ENCODE assay signal across 8 mouse cellular contexts in genomic region chr7:13037366-13037765, GRCm38 (mm10). TPM values are rescaled to one million over a fixed set of nuclear protein-coding genes. Genes with fewer than 3 reads are reported as not detected.
A peak's percentile ranks its signal among the peaks of the same experiment; 100 is the strongest.
DNase-seq lines count a peak whose midpoint lies in the region; ATAC-seq and TF ChIP-seq lines count a peak whose summit lies in the region.

No protein-coding gene starts in this region.

- peak overlapping the region; percentile 100 for H3K27ac ChIP-seq in heart, embryonic 13.5 days (replicated peaks)
- peak overlapping the region; percentile 100 for H3K27ac ChIP-seq in bone marrow, adult 2 months (ENCODE audit: control insufficient read depth, insufficient read depth, low read depth, low read length, poor library complexity)
- H3K27ac ChIP-seq in hindbrain, embryonic 16.5 days (ENCODE audit: low read depth, low read length), result peak overlapping the region; percentile 100
- peak overlapping the region; percentile 99; the same call in 1 of the 2 replicates for H3K27ac ChIP-seq in neural tube, embryonic 12.5 days

- no peak for TF ChIP-seq CTCF in bone marrow, adult 2 months (IDR thresholded peaks at IDR 0.05; ENCODE audit: control insufficient read depth, insufficient read depth, low read length)

- TF ChIP-seq POLR2A in bone marrow, adult 2 months (IDR thresholded peaks at IDR 0.05; ENCODE audit: borderline replicate concordance, control insufficient read depth, low read depth, low read length), result no peak

- under 1% methylated on average over 31 of the region's 33 CpGs for WGBS in heart, embryonic 13.5 days
- under 1% methylated on average over 32 of the region's 33 CpGs for WGBS in bone marrow, adult 2 months
- WGBS in hindbrain, embryonic 16.5 days, result 0% methylated on average over 28 of the region's 33 CpGs
- WGBS in neural tube, embryonic 12.5 days, result under 1% methylated on average over 25 of the region's 33 CpGs

- intact Hi-C loops in left cerebral cortex, postnatal 10 days (cut with DNase I), result no loop called here

- peaks cover 46% of the 10 kb centered on the region for H3K4me1 ChIP-seq in heart, embryonic 13.5 days
- peaks cover 7% of the 10 kb centered on the region; the same call in 1 of the 2 replicates for H3K4me1 ChIP-seq in bone marrow, adult 2 months (ENCODE audit: control insufficient read depth, insufficient read depth, low read length)
- peaks cover 33% of the 10 kb centered on the region for H3K4me1 ChIP-seq in hindbrain, embryonic 16.5 days (ENCODE audit: control insufficient read depth, insufficient read depth, low read depth, low read length)
- H3K4me1 ChIP-seq in neural tube, embryonic 12.5 days, result peaks cover 36% of the 10 kb centered on the region

- no peak for DNase-seq in heart, adult 8-10 months (ENCODE audit: low spot score)
- DNase-seq in 3T3-L1 (ENCODE audit: low read depth, low spot score), result peak; percentile 35
- DNase-seq in gastrocnemius, adult 18-20 months (ENCODE audit: low spot score), result no peak
- no peak for DNase-seq in left cerebral cortex, postnatal 10 days (ENCODE audit: extremely low spot score in 1 of 2, low spot score in 2 of 2)

- H3K36me3 ChIP-seq in heart, embryonic 13.5 days, result peaks cover 38% of the 10 kb centered on the region
- H3K36me3 ChIP-seq in hindbrain, embryonic 16.5 days (ENCODE audit: control insufficient read depth, insufficient read depth, low read length), result peaks cover 21% of the 10 kb centered on the region
- H3K36me3 ChIP-seq in neural tube, embryonic 12.5 days, result peaks cover 23% of the 10 kb centered on the region

- H3K9ac ChIP-seq in heart, embryonic 13.5 days, result peak overlapping the region; percentile 99
- peak overlapping the region; percentile 96 for H3K9ac ChIP-seq in hindbrain, embryonic 16.5 days (ENCODE audit: low read depth, low read length)
- peak overlapping the region; percentile 93 for H3K9ac ChIP-seq in neural tube, embryonic 12.5 days

- H3K4me2 ChIP-seq in heart, embryonic 13.5 days, result peak overlapping the region; percentile 93
- H3K4me2 ChIP-seq in hindbrain, embryonic 16.5 days (ENCODE audit: low read length), result peak overlapping the region; percentile 92
- H3K4me2 ChIP-seq in neural tube, embryonic 12.5 days (replicated peaks), result peak overlapping the region; percentile 88

- ATAC-seq in heart, embryonic 13.5 days (ENCODE audit: extremely low read depth, insufficient number of reproducible peaks, low FRiP score, low TSS enrichment), result no peak
- no peak for ATAC-seq in hindbrain, embryonic 16.5 days
- no peak for ATAC-seq in neural tube, embryonic 12.5 days (ENCODE audit: low FRiP score, low read depth)

- no peaks in the 10 kb centered on the region for H3K9me3 ChIP-seq in heart, embryonic 13.5 days
- H3K9me3 ChIP-seq in hindbrain, embryonic 16.5 days (ENCODE audit: control insufficient read depth, low read length), result no peaks in the 10 kb centered on the region
- H3K9me3 ChIP-seq in neural tube, embryonic 12.5 days, result no peaks in the 10 kb centered on the region

- peak overlapping the region; percentile 87 for H3K4me3 ChIP-seq in heart, embryonic 13.5 days
- peak overlapping the region; percentile 79 for H3K4me3 ChIP-seq in bone marrow, adult 2 months (replicated peaks; ENCODE audit: control insufficient read depth, low read depth, low read length)
- peak overlapping the region; percentile 77 for H3K4me3 ChIP-seq in hindbrain, embryonic 16.5 days (ENCODE audit: low read length)
- H3K4me3 ChIP-seq in neural tube, embryonic 12.5 days, result peak overlapping the region; percentile 78

- peaks cover 18% of the 10 kb centered on the region for H3K27me3 ChIP-seq in heart, embryonic 13.5 days (replicated peaks)
- H3K27me3 ChIP-seq in hindbrain, embryonic 16.5 days (replicated peaks; ENCODE audit: control insufficient read depth, insufficient read depth, low read length), result peaks cover 2% of the 10 kb centered on the region; the same call in 1 of the 2 replicates
- peaks cover 13% of the 10 kb centered on the region for H3K27me3 ChIP-seq in neural tube, embryonic 12.5 days (replicated peaks)

RNA-seq across cellular contexts. Expression of gene Ube2m, which starts 0.7 kb away (rescaled TPM):
- 82.3 and 93.6 TPM in 2 replicates for polyA plus RNA-seq in heart, embryonic 13.5 days (2015; fragmentation: Nextera tagmentation; extraction: Ambion mirVana)
- 100 to 1,000 TPM; 204 to 216 (median 210) TPM for total RNA-seq in heart, adult 8-10 months (2022)
- 132 and 135 TPM in 2 replicates for polyA plus RNA-seq in bone marrow, adult 2 months (2011; ENCODE audit: insufficient read depth, insufficient read length, low replicate concordance, missing spikeins)
- polyA plus RNA-seq in hindbrain, embryonic 16.5 days (2015; fragmentation: Nextera tagmentation; extraction: Ambion mirVana), result 41.3 and 64.6 TPM in 2 replicates
- 206 and 215 TPM in 2 replicates for polyA plus RNA-seq in neural tube, embryonic 12.5 days (2016; fragmentation: Nextera tagmentation; extraction: Ambion mirVana)
- total RNA-seq in gastrocnemius, adult 18-20 months (2021), result 100 to 1,000 TPM; 148 to 149 TPM
- total RNA-seq in left cerebral cortex, postnatal 10 days (2021), result 100 to 1,000 TPM; 221 to 229 TPM

RNA-seq across cellular contexts. Expression of gene Chmp2a, which starts 2.8 kb away (rescaled TPM):
- 126 and 138 TPM in 2 replicates for polyA plus RNA-seq in heart, embryonic 13.5 days (2015; fragmentation: Nextera tagmentation; extraction: Ambion mirVana)
- total RNA-seq in heart, adult 8-10 months (2022), result 100 to 1,000 TPM; 142 to 153 (median 147) TPM
- polyA plus RNA-seq in bone marrow, adult 2 months (2011; ENCODE audit: insufficient read depth, insufficient read length, low replicate concordance, missing spikeins), result 123 and 183 TPM in 2 replicates
- polyA plus RNA-seq in hindbrain, embryonic 16.5 days (2015; fragmentation: Nextera tagmentation; extraction: Ambion mirVana), result 174 TPM in 2 replicates
- polyA plus RNA-seq in neural tube, embryonic 12.5 days (2016; fragmentation: Nextera tagmentation; extraction: Ambion mirVana), result 150 and 151 TPM in 2 replicates
- 100 to 1,000 TPM in 1 of 2 experiments, 10 to 100 TPM in 1; 95.4 to 103 TPM for total RNA-seq in gastrocnemius, adult 18-20 months (2021)
- 100 to 1,000 TPM; 133 to 134 TPM for total RNA-seq in left cerebral cortex, postnatal 10 days (2021)

RNA-seq across cellular contexts. Expression of gene Mzf1, which starts 17.2 kb away (rescaled TPM):
- 1.7 and 1.9 TPM in 2 replicates for polyA plus RNA-seq in heart, embryonic 13.5 days (2015; fragmentation: Nextera tagmentation; extraction: Ambion mirVana)
- under 1 TPM; 0.19 to 0.60 (median 0.29) TPM for total RNA-seq in heart, adult 8-10 months (2022)
- polyA plus RNA-seq in bone marrow, adult 2 months (2011; ENCODE audit: insufficient read depth, insufficient read length, low replicate concordance, missing spikeins), result 0.83 and 4.1 TPM in 2 replicates
- 9.3 and 9.7 TPM in 2 replicates for polyA plus RNA-seq in hindbrain, embryonic 16.5 days (2015; fragmentation: Nextera tagmentation; extraction: Ambion mirVana)
- 4.8 and 4.9 TPM in 2 replicates for polyA plus RNA-seq in neural tube, embryonic 12.5 days (2016; fragmentation: Nextera tagmentation; extraction: Ambion mirVana)
- under 1 TPM; 0.62 to 0.71 TPM for total RNA-seq in gastrocnemius, adult 18-20 months (2021)
- total RNA-seq in left cerebral cortex, postnatal 10 days (2021), result 10 to 100 TPM; 15.2 to 15.9 TPM

RNA-seq across cellular contexts. Expression of gene Zbtb45, which starts 27.5 kb away (rescaled TPM):
- 15.1 and 16.9 TPM in 2 replicates for polyA plus RNA-seq in heart, embryonic 13.5 days (2015; fragmentation: Nextera tagmentation; extraction: Ambion mirVana)
- 10 to 100 TPM in 1 of 4 experiments, 1 to 10 TPM in 3; 6.9 to 11.3 (median 7.2) TPM for total RNA-seq in heart, adult 8-10 months (2022)
- 9.6 and 10.0 TPM in 2 replicates for polyA plus RNA-seq in bone marrow, adult 2 months (2011; ENCODE audit: insufficient read depth, insufficient read length, low replicate concordance, missing spikeins)
- polyA plus RNA-seq in hindbrain, embryonic 16.5 days (2015; fragmentation: Nextera tagmentation; extraction: Ambion mirVana), result 38.3 and 41.4 TPM in 2 replicates
- 31.8 and 39.9 TPM in 2 replicates for polyA plus RNA-seq in neural tube, embryonic 12.5 days (2016; fragmentation: Nextera tagmentation; extraction: Ambion mirVana)
- total RNA-seq in gastrocnemius, adult 18-20 months (2021), result 1 to 10 TPM; 3.2 to 4.0 TPM
- 10 to 100 TPM; 31.3 to 32.1 TPM for total RNA-seq in left cerebral cortex, postnatal 10 days (2021)

RNA-seq across cellular contexts. Expression of gene Trim28, which starts 38.5 kb away (rescaled TPM):
- polyA plus RNA-seq in heart, embryonic 13.5 days (2015; fragmentation: Nextera tagmentation; extraction: Ambion mirVana), result 155 and 165 TPM in 2 replicates
- 10 to 100 TPM; 77.8 to 92.6 (median 83.6) TPM for total RNA-seq in heart, adult 8-10 months (2022)
- 163 and 286 TPM in 2 replicates for polyA plus RNA-seq in bone marrow, adult 2 months (2011; ENCODE audit: insufficient read depth, insufficient read length, low replicate concordance, missing spikeins)
- 165 and 195 TPM in 2 replicates for polyA plus RNA-seq in hindbrain, embryonic 16.5 days (2015; fragmentation: Nextera tagmentation; extraction: Ambion mirVana)
- 382 and 393 TPM in 2 replicates for polyA plus RNA-seq in neural tube, embryonic 12.5 days (2016; fragmentation: Nextera tagmentation; extraction: Ambion mirVana)
- total RNA-seq in gastrocnemius, adult 18-20 months (2021), result 10 to 100 TPM; 63.6 to 65.9 TPM
- total RNA-seq in left cerebral cortex, postnatal 10 days (2021), result 100 to 1,000 TPM; 252 to 265 TPM
